Mouse (Mus musculus) kidney, postnatal 4 days (tissue): ENCODE results near the gene Olfr23.
"Not testable (repeated sequence)": the region's sequence is repeated elsewhere in the genome, so short reads cannot be mapped to it uniquely, and the experiment has no call there.

Source experiments
- DNase-seq, 2 experiments: peaks; one replicate each; pipeline ENCODE4 v3.0.0; 2021; ENCODE audit warnings: mixed read lengths in 2 of 2

Olfr23 gene

DNA sequence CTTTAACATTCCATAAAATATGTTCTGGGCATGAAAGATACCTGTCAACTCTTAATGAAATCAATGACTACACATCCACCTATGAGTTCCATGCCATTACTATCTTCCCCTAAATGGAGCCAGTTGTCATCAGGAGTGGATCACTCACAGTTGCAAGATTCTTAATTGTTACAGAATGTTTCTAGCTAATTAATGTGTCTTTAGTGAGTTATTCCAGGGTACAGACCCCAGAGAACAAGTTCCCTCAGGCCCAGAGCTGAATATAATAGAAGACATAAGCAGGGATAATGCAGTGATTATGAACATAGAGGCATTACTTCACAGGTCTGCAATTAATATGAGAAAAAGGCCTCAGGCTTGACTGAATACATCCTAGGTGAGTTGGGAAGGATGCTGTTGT, at the start of gene Olfr23:
Gene Olfr23, plus strand, starts transcription at position 301 of the 400 bp plus-strand sequence.
- DNase-seq: no peak

DNA sequence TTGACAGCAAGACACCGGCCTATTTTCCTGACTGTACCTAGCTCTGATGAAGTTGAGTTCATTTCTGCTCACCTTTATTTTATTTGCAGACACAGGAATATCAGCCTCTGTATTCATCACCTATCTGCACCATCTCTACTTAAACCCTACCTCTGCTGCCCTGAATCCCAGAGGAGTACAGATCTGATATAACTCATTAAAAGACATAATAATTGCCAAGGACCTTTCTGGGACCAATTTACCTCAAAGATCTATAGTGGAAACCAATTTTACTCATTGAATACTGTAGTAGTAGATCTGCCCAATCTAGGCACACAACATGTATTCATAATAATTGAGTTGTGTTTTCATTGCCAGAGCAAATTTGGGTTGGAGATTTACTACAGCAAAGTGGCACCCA, 45.8 kb upstream of the Olfr23 start, which contains the start of gene Olfr394:
Gene Olfr394, minus strand, starts transcription at position 101 of the 400 bp plus-strand sequence.
- DNase-seq: no peak

DNA sequence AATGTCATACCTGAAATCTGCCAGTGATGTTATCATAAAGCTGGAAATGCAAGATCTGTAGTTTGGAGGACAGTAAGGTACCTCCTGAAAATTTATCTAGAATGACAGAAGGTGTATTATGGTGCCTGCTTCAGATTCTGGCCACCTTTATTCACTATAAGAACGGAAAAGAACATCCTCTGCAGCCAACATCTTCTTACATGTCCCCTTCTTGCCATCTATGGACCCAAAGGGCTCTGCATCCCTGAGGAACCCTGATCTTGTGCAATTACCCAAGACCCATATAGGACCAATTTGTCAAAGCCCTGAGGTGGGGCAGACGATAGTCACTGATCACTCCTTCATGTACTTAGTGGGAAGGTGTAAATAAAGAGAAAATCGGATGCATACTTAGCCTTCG, 27.3 kb upstream of the Olfr23 start, which contains the start of gene Olfr395:
Gene Olfr395, minus strand, starts transcription at position 101 of the 400 bp plus-strand sequence.
- DNase-seq: not testable (repeated sequence)

DNA sequence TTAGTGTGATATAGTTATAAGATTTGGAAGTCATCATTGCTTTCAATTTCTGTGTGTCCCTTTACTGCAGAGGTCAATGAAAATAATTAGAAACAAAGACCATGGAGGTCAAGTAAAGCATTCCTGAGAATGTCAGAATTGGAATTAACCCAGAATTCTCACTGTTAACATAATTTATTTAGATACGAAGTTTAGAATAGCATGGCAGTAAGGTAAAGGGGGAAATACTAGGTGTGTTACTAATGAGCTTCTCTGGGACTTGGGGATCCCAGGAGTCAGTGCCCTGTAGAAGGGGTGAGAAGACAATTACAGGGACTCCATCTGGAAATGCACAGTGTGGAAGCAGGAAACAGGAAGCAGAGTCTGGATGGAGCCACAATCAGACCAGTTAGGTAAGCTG, 24.0 kb downstream of the Olfr23 start, which contains the start of gene Olfr397:
Gene Olfr397, plus strand, starts transcription at position 301 of the 400 bp plus-strand sequence.
- no peak for DNase-seq

DNA sequence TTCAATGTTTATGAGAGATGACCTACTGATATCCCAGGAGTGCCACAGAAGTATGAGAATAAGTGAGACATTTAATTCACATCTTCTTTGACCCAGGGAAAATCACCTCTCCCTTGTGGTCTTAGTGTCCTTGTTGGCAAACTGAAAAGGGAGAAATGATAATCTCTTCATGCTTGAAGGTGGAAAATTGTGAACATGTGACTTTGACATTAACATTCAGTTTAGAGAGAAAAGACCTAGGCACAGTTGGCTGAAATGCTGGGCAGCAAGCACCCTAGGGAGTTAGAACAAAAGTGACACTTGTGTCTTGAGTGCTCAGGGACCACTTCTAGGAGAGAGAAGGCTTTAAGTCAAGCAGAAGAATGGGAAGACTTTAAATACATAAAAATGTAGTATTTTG, 53.8 kb downstream of the Olfr23 start, which contains the start of gene Olfr398:
Gene Olfr398, minus strand, starts transcription at position 101 of the 400 bp plus-strand sequence.
- DNase-seq: no peak
